Mouse (Mus musculus): ENCODE data around the gene Dag1.
A peak's percentile ranks its signal among the peaks of the same experiment; 100 is the strongest.
"Not testable (repeated sequence)": the region's sequence is repeated elsewhere in the genome, so short reads cannot be mapped to it uniquely, and the experiment has no call there.

Gene Dag1

GRCm38 (mm10) chr9:108263690-108264190 is at the start of gene Dag1:
Gene Dag1, minus strand, starts transcription at chr9:108263958.
- DNase-seq = peak; percentile 91 to 93

GRCm38 (mm10) chr9:108308141-108308540 is 44.4 kb upstream of the Dag1 start:
- no peak for DNase-seq

GRCm38 (mm10) chr9:108307021-108307807 is 43.5 kb upstream of the Dag1 start:
- DNase-seq = no peak

- peak; percentile 76 to 77 for DNase-seq
Measured at GRCm38 (mm10) chr9:108306571-108306980, 42.8 kb upstream of the Dag1 start.

GRCm38 (mm10) chr9:108305629-108306520 is 42.1 kb upstream of the Dag1 start, which contains the start of the genes Rhoa and Tcta:
Gene Rhoa, plus strand, starts transcription at chr9:108306129.
Gene Tcta, minus strand, starts transcription at chr9:108306160.
- peak; percentile 99 to 100 for DNase-seq

- DNase-seq = peak in 1 of 2 experiments; percentile 25
Measured at GRCm38 (mm10) chr9:108305170-108305569, 41.4 kb upstream of the Dag1 start.

- DNase-seq = no peak
Measured at GRCm38 (mm10) chr9:108304716-108305115, 41.0 kb upstream of the Dag1 start.

GRCm38 (mm10) chr9:108301853-108302252 is 38.1 kb upstream of the Dag1 start:
- DNase-seq = no peak

- no peak for DNase-seq
Measured at GRCm38 (mm10) chr9:108296453-108297355, 32.9 kb upstream of the Dag1 start, which contains the start of gene Amt. Gene Amt, plus strand, starts transcription at chr9:108296853.

- no peak for DNase-seq
Measured at GRCm38 (mm10) chr9:108290773-108291172, 27.0 kb upstream of the Dag1 start.

- DNase-seq = peak; percentile 81 to 89
Measured at GRCm38 (mm10) chr9:108290016-108290750, 26.4 kb upstream of the Dag1 start, which contains the start of gene Nicn1. Gene Nicn1, plus strand, starts transcription at chr9:108290429.

GRCm38 (mm10) chr9:108289347-108289746 is 25.6 kb upstream of the Dag1 start:
- no peak for DNase-seq

- not testable (repeated sequence) for DNase-seq
Measured at GRCm38 (mm10) chr9:108287526-108288238, 23.9 kb upstream of the Dag1 start.

- no peak for DNase-seq
Measured at GRCm38 (mm10) chr9:108284410-108284809, 20.7 kb upstream of the Dag1 start.

- DNase-seq = no peak
Measured at GRCm38 (mm10) chr9:108280071-108280828, 16.5 kb upstream of the Dag1 start.

GRCm38 (mm10) chr9:108278697-108279450 is 15.1 kb upstream of the Dag1 start:
- no peak for DNase-seq

- no peak for DNase-seq
Measured at GRCm38 (mm10) chr9:108275331-108275659, 11.5 kb upstream of the Dag1 start.

- DNase-seq = no peak
Measured at GRCm38 (mm10) chr9:108274476-108275330, 10.9 kb upstream of the Dag1 start.

Measured in thymus, adult 18-20 months (tissue).